In genomic region chr15:54070005-54070634, GRCm38 (mm10) we compare ENCODE assay signal across 8 mouse cellular contexts.
DNase-seq lines count a peak whose midpoint lies in the region; ATAC-seq and TF ChIP-seq lines count a peak whose summit lies in the region.

No protein-coding gene starts in this region.

- no peaks in the 10 kb centered on the region for H3K9me3 ChIP-seq in hindbrain, postnatal 0 days (ENCODE audit: low read length)

- WGBS in cerebellum, adult 2 months, result 43% methylated on average over 9 of the region's 9 CpGs
- WGBS in hindbrain, postnatal 0 days, result 36% methylated on average over 9 of the region's 9 CpGs

- no peak overlapping the region for H3K4me2 ChIP-seq in hindbrain, postnatal 0 days (ENCODE audit: low read depth, low read length)

- H3K4me1 ChIP-seq in cerebellum, adult 2 months (ENCODE audit: control insufficient read depth, insufficient read depth, low read length), result no peaks in the 10 kb centered on the region
- H3K4me1 ChIP-seq in hindbrain, postnatal 0 days (ENCODE audit: insufficient read depth, low read length), result no peaks in the 10 kb centered on the region

- H3K27ac ChIP-seq in cerebellum, adult 2 months (ENCODE audit: insufficient read depth, low read length), result no peak overlapping the region
- H3K27ac ChIP-seq in hindbrain, postnatal 0 days, result no peak overlapping the region

- peak; percentile 49 to 65 for DNase-seq in cerebellum, adult 2 months
- DNase-seq in forelimb bud, embryonic 11.5 days (ENCODE audit: low read depth, low spot score), result peak; percentile 80
- DNase-seq in hindbrain, postnatal 0 days (ENCODE audit: low spot score), result peak; percentile 86
- DNase-seq in layer of hippocampus, postnatal 25 days (ENCODE audit: extremely low spot score in 1 of 2, low spot score in 1 of 2), result peak; percentile 41 to 72
- DNase-seq in right cerebral cortex, postnatal 25 days, result peak; percentile 56
- DNase-seq in T-cell, adult 2 months (ENCODE audit: low spot score), result no peak

- TF ChIP-seq POLR2A in cerebellum, adult 2 months (IDR thresholded peaks at IDR 0.05; ENCODE audit: borderline replicate concordance, insufficient read depth, low read length), result no peak

- no peak overlapping the region for H3K4me3 ChIP-seq in cerebellum, adult 2 months (replicated peaks; ENCODE audit: insufficient read depth, low read depth, low read length)
- no peak overlapping the region for H3K4me3 ChIP-seq in hindbrain, postnatal 0 days (ENCODE audit: low read length)

- H3K9ac ChIP-seq in hindbrain, postnatal 0 days (replicated peaks; ENCODE audit: low read length), result no peak overlapping the region

- ATAC-seq in activated CD4-positive, CD25-positive, alpha-beta regulatory T cell, adult 4 months, result peak; percentile 61
- ATAC-seq in hindbrain, postnatal 0 days, result peak; percentile 70
- peak; percentile 100 for ATAC-seq in megakaryocyte progenitor cell, adult 5-6 weeks (replicated peaks; ENCODE audit: poor library complexity)

- H3K27me3 ChIP-seq in cerebellum, adult 2 months (ENCODE audit: control insufficient read depth, insufficient read depth, low read length), result no peaks in the 10 kb centered on the region
- H3K27me3 ChIP-seq in hindbrain, postnatal 0 days (ENCODE audit: insufficient read depth, low read length), result no peaks in the 10 kb centered on the region

- TF ChIP-seq CTCF in cerebellum, adult 2 months (IDR thresholded peaks at IDR 0.05; ENCODE audit: borderline replicate concordance, insufficient read depth, low read depth, low read length), result peak; percentile 96
- peak; percentile 96 for TF ChIP-seq CTCF in hindbrain, postnatal 0 days (IDR thresholded peaks at IDR 0.05; ENCODE audit: low read depth)

- no peaks in the 10 kb centered on the region for H3K36me3 ChIP-seq in hindbrain, postnatal 0 days (ENCODE audit: insufficient read depth, low read length)
